Mouse (Mus musculus): ENCODE results near the gene Wdr90. TPM values are rescaled to one million over a fixed set of nuclear protein-coding genes. Genes with fewer than 3 reads are reported as not detected.
"Not testable (repeated sequence)": the region's sequence is repeated elsewhere in the genome, so short reads cannot be mapped to it uniquely, and the experiment has no call there.

The Wdr90 gene
- total RNA-seq, 2 experiments from 2014 or later: 1.2 to 2.1 TPM

- DNase-seq: no peak
Measured at GRCm38 (mm10) chr17:25877025-25877424, 15.7 kb upstream of the Wdr90 start.

GRCm38 (mm10) chr17:25876347-25876915 is 15.1 kb upstream of the Wdr90 start:
- no peak for DNase-seq

GRCm38 (mm10) chr17:25875171-25876136 is 14.2 kb upstream of the Wdr90 start:
- DNase-seq: peak; percentile 87

GRCm38 (mm10) chr17:25874721-25875170 is 13.4 kb upstream of the Wdr90 start, which contains the start of gene Mettl26:
Gene Mettl26 (plus strand): TSS chr17:25875074.
- DNase-seq: peak; percentile 80

- no peak for DNase-seq
Measured at GRCm38 (mm10) chr17:25874148-25874720, 12.9 kb upstream of the Wdr90 start.

GRCm38 (mm10) chr17:25873405-25874147 is 12.3 kb upstream of the Wdr90 start:
- DNase-seq: no peak

- no peak for DNase-seq
Measured at GRCm38 (mm10) chr17:25872676-25873075, 11.4 kb upstream of the Wdr90 start.

- not testable (repeated sequence) for DNase-seq
Measured at GRCm38 (mm10) chr17:25871566-25871965, 10.3 kb upstream of the Wdr90 start.

GRCm38 (mm10) chr17:25869954-25870353 is 8.7 kb upstream of the Wdr90 start:
- no peak for DNase-seq

- no peak for DNase-seq
Measured at GRCm38 (mm10) chr17:25869498-25869897, 8.2 kb upstream of the Wdr90 start.

- peak; percentile 88 for DNase-seq
Measured at GRCm38 (mm10) chr17:25868601-25869191, 7.4 kb upstream of the Wdr90 start, which contains the start of gene Mcrip2. Gene Mcrip2 (minus strand): TSS chr17:25868764.

- DNase-seq: peak; percentile 68
Measured at GRCm38 (mm10) chr17:25867836-25868600, 6.7 kb upstream of the Wdr90 start.

GRCm38 (mm10) chr17:25867509-25867835 is 6.2 kb upstream of the Wdr90 start:
- no peak for DNase-seq

- no peak for DNase-seq
Measured at GRCm38 (mm10) chr17:25866172-25866571, 4.9 kb upstream of the Wdr90 start.

GRCm38 (mm10) chr17:25865288-25865687 is 4.0 kb upstream of the Wdr90 start:
- DNase-seq: no peak

GRCm38 (mm10) chr17:25864311-25864710 is 3.0 kb upstream of the Wdr90 start:
- DNase-seq: no peak

- DNase-seq: no peak
Measured at GRCm38 (mm10) chr17:25863681-25864080, 2.4 kb upstream of the Wdr90 start.

- DNase-seq: no peak
Measured at GRCm38 (mm10) chr17:25861704-25862612, 657 bp upstream of the Wdr90 start.

- no peak for DNase-seq
Measured at GRCm38 (mm10) chr17:25860229-25860628, 1.1 kb downstream of the Wdr90 start.

GRCm38 (mm10) chr17:25844396-25844901 is 16.9 kb downstream of the Wdr90 start, which contains the start of gene Rhot2:
Gene Rhot2 (minus strand): TSS chr17:25844851.
- DNase-seq: peak; percentile 94
